Mouse (Mus musculus) intestine, postnatal 0 days (tissue): ENCODE results near the gene Slc41a3. TPM values are rescaled to one million over a fixed set of nuclear protein-coding genes. Genes with fewer than 3 reads are reported as not detected.

ENCODE experiments used
- ATAC-seq: fragments of 200-750 bp; cut with Nextera tagmentation; 2 replicates; pipeline ENCODE4 v1.8.0; 2017; ENCODE audit warnings: mild to moderate bottlenecking, moderate TSS enrichment, moderate library complexity
- H3K27ac ChIP-seq: fragments of 300-500 bp; sonication (generic); 2 replicates; pipeline ENCODE4 v1.5.1; 2014; ENCODE audit warnings: mild to moderate bottlenecking, low read depth, low read length, moderate library complexity
- H3K27me3 ChIP-seq: fragments of 300-500 bp; sonication (generic); replicated peaks from 2 replicates; pipeline ENCODE4 v1.6.1; 2014; ENCODE audit warnings: low read length, mixed read lengths; ENCODE audit not compliant: control insufficient read depth, insufficient read depth
- H3K36me3 ChIP-seq: fragments of 300-500 bp; sonication (generic); 2 replicates; pipeline ENCODE4 v1.6.1; 2014; ENCODE audit warnings: mild to moderate bottlenecking, moderate library complexity; ENCODE audit not compliant: control insufficient read depth, insufficient read depth
- H3K4me1 ChIP-seq: fragments of 300-500 bp; sonication (generic); replicated peaks from 2 replicates; pipeline ENCODE4 v1.6.1; 2014; ENCODE audit warnings: antibody characterized with exemption, low read length, mixed read lengths; ENCODE audit not compliant: control insufficient read depth, insufficient read depth
- H3K4me2 ChIP-seq: fragments of 300-500 bp; sonication (generic); replicated peaks from 2 replicates; pipeline ENCODE4 v1.6.1; 2014; ENCODE audit warnings: low read depth, mild to moderate bottlenecking, moderate library complexity
- H3K4me3 ChIP-seq: fragments of 300-500 bp; sonication (generic); 2 replicates; pipeline ENCODE4 v1.5.1; 2014; ENCODE audit warnings: low read depth, low read length
- H3K9ac ChIP-seq: fragments of 300-500 bp; sonication (generic); 2 replicates; pipeline ENCODE4 v1.6.1; 2014; ENCODE audit warnings: mild to moderate bottlenecking, low read depth, low read length
- H3K9me3 ChIP-seq: fragments of 300-500 bp; sonication (generic); 2 replicates; pipeline ENCODE4 v1.6.1; 2016; ENCODE audit warnings: mixed run types; ENCODE audit not compliant: control insufficient read depth
- CTCF ChIP-seq: sonication (generic); IDR thresholded peaks from 2 replicates; pipeline ENCODE4 v1.5.1; 2016; ENCODE audit warnings: low read depth, mild to moderate bottlenecking, control low read depth, antibody characterized with exemption, moderate library complexity
- WGBS: fragments of 180-500 bp; shearing (Covaris S2); extraction: QIAGEN DNeasy Blood & Tissue Kit; methylation state at CpG from one replicate; pipeline ENCODE4 v1.1.7; 2014; 5-methylcytosine and 5-hydroxymethylcytosine counted together
- polyA plus RNA-seq: library from polyadenylated mRNA; unstranded; fragments of >200 nt; fragmentation: Nextera tagmentation; extraction: Ambion mirVana; gene quantifications from 2 replicates; pipeline ENCODE4 v1.2.1, GENCODE M21; 2015

Slc41a3 gene
- polyA plus RNA-seq, 1 experiment from 2014 or later, result 8.8 TPM

DNA sequence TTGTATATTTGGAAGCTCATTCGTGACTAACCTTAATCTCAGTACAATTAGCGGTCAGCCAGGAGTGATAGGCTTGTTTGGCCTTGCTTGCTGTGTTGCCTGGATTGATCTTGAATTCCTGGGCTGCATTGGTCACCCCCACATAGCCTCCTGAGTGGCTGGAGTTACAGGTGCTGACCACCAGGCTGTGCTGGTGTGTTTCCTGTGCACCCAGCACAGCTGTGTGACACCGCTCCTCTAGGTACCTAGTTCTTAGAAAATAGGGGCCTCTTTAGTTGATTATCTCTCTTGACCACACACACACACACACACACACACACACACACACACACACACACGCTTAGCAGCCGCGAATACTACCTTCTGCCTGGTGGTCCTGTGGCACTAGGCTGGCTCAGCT is 3.7 kb downstream of the Slc41a3 start:
- Histone ChIP-seq H3K4me1 (0 out of 2 replicates have a peak, but pooled peaks cover 5% of the 10 kb centered on the region), H3K9me3 (no peaks in the 10 kb centered on the region), H3K36me3 (no peaks in the 10 kb centered on the region), H3K9ac (no peak overlapping the region), H3K4me2 (no peak overlapping the region), H3K4me3 (no peak overlapping the region), H3K27ac (no peak overlapping the region), H3K27me3 (no peaks in the 10 kb centered on the region)
- TF ChIP-seq CTCF, result peak; percentile 68
- 72% methylated on average over 6 of the region's 6 CpGs for WGBS
- no peak for ATAC-seq

GRCm38 (mm10) chr6:90610248-90610647 is 5.7 kb downstream of the Slc41a3 start:
- H3K27me3 ChIP-seq, result no peaks in the 10 kb centered on the region
- H3K9me3 ChIP-seq, result no peaks in the 10 kb centered on the region
- no peak for ATAC-seq
- H3K4me3 ChIP-seq, result no peak overlapping the region
- WGBS, result 93% methylated on average over 5 of the region's 5 CpGs
- no peak for TF ChIP-seq CTCF
- 0 out of 2 replicates have a peak, but pooled peaks cover under 1% of the 10 kb centered on the region for H3K4me1 ChIP-seq
- H3K9ac ChIP-seq, result no peak overlapping the region
- no peak overlapping the region for H3K27ac ChIP-seq
- H3K36me3 ChIP-seq, result no peaks in the 10 kb centered on the region
- H3K4me2 ChIP-seq, result no peak overlapping the region

GRCm38 (mm10) chr6:90613277-90613676 is 8.8 kb downstream of the Slc41a3 start:
- no peak overlapping the region for H3K27ac ChIP-seq
- no peak for ATAC-seq
- no peak overlapping the region for H3K9ac ChIP-seq
- WGBS, result 82% methylated on average over 8 of the region's 8 CpGs
- no peaks in the 10 kb centered on the region for H3K9me3 ChIP-seq
- no peaks in the 10 kb centered on the region for H3K4me1 ChIP-seq
- TF ChIP-seq CTCF, result no peak
- no peak overlapping the region for H3K4me3 ChIP-seq
- H3K27me3 ChIP-seq, result no peaks in the 10 kb centered on the region
- no peaks in the 10 kb centered on the region for H3K36me3 ChIP-seq
- H3K4me2 ChIP-seq, result no peak overlapping the region

DNA sequence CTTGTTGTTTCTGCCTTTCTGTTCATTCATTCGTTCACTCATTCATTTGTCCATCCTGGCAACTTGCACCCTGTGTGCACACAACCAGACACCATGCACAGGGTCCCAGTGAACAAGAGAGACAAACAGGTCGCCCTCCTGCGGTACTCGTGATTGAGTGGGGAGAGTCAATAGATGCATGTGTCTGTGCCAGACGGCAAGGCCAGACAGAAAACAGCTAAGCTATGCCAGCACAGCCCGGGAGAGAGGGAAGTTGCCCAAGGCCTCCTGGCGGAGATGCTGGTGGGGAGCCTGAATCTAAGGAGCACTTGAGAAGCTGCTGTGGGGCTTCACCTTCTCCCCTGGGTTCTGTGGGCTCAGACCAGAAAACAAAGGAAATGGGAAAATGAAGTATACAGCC is 10.8 kb downstream of the Slc41a3 start:
- TF ChIP-seq CTCF, result no peak
- WGBS, result 80% methylated on average over 7 of the region's 7 CpGs

DNA sequence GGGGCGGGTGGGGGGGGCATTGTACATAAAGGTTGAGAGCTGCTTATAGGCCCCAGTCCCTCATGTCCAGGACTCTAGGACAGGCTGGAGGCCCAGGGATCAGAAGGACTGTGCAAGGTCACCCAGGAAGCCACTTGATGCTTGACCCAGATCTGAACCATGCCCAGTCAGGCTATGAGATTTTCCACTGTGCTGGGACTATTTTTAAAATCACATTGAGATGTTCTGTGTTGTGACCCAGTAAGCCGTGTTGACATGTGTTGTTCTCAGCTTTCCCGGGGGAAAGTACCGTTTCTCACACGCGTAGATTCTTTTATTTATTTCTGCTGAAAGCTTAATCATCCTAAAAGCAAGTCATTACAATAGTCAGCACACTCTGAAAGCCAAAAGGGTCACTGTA is 11.5 kb downstream of the Slc41a3 start:
- WGBS, result 84% methylated on average over 6 of the region's 6 CpGs
- H3K4me1 ChIP-seq, result no peaks in the 10 kb centered on the region
- H3K36me3 ChIP-seq, result no peaks in the 10 kb centered on the region
- no peak for TF ChIP-seq CTCF
- H3K27me3 ChIP-seq, result no peaks in the 10 kb centered on the region
- no peak overlapping the region for H3K4me2 ChIP-seq
- no peak overlapping the region for H3K4me3 ChIP-seq
- no peaks in the 10 kb centered on the region for H3K9me3 ChIP-seq
- no peak overlapping the region for H3K9ac ChIP-seq
- no peak for ATAC-seq
- H3K27ac ChIP-seq, result no peak overlapping the region

More for the DNA sequence above, 10.8 kb downstream of the Slc41a3 start:
- H3K36me3 ChIP-seq, result no peaks in the 10 kb centered on the region
- ATAC-seq, result no peak
- H3K27ac ChIP-seq, result no peak overlapping the region
- H3K9me3 ChIP-seq, result no peaks in the 10 kb centered on the region
- no peaks in the 10 kb centered on the region for H3K4me1 ChIP-seq
- no peak overlapping the region for H3K4me2 ChIP-seq
- H3K9ac ChIP-seq, result no peak overlapping the region
- no peaks in the 10 kb centered on the region for H3K27me3 ChIP-seq
- H3K4me3 ChIP-seq, result no peak overlapping the region

DNA sequence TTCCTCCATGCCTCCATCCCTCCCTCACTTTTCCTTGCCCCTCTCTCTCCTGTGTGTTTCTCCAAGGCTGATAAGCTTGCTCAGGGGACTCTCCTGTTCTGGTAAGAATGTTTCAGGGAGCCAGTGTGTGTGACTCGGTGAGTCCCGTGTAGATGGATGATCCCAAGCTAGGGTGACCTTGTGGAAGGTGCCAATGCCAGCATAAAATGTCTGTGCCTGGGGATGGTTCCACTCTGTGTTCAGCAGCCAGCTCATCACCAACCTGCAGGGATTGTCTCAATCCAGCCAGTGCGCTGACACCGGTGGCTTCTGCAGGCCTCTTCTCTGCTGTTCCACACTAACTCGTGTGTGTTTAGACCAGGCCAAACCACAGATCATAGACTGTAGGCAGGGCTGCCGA is 12.0 kb downstream of the Slc41a3 start:
- 87% methylated on average over 6 of the region's 6 CpGs for WGBS
- TF ChIP-seq CTCF, result no peak
- no peaks in the 10 kb centered on the region for H3K4me1 ChIP-seq
- no peaks in the 10 kb centered on the region for H3K27me3 ChIP-seq
- no peaks in the 10 kb centered on the region for H3K9me3 ChIP-seq
- no peak overlapping the region for H3K4me3 ChIP-seq
- no peak overlapping the region for H3K4me2 ChIP-seq
- H3K9ac ChIP-seq, result no peak overlapping the region
- H3K36me3 ChIP-seq, result no peaks in the 10 kb centered on the region
- no peak overlapping the region for H3K27ac ChIP-seq
- no peak for ATAC-seq

GRCm38 (mm10) chr6:90618274-90618673 is 13.7 kb downstream of the Slc41a3 start:
- H3K4me2 ChIP-seq, result no peak overlapping the region
- H3K36me3 ChIP-seq, result no peaks in the 10 kb centered on the region
- no peak for TF ChIP-seq CTCF
- no peak overlapping the region for H3K4me3 ChIP-seq
- H3K4me1 ChIP-seq, result no peaks in the 10 kb centered on the region
- WGBS, result 65% methylated on average over 4 of the region's 4 CpGs
- H3K9me3 ChIP-seq, result no peaks in the 10 kb centered on the region
- H3K27me3 ChIP-seq, result no peaks in the 10 kb centered on the region
- no peak overlapping the region for H3K9ac ChIP-seq
- no peak overlapping the region for H3K27ac ChIP-seq
- no peak for ATAC-seq
